Mouse (Mus musculus): ENCODE data around the gene Efcab14. TPM values are rescaled to one million over a fixed set of nuclear protein-coding genes. Genes with fewer than 3 reads are reported as not detected.

The Efcab14 gene
- polyA plus RNA-seq, 1 experiment from 2014 or later: 24.4 TPM

- Histone ChIP-seq H3K4me3 (ENCODE audit: low read depth, low read length) (no peak overlapping the region), H3K4me2 (replicated peaks; ENCODE audit: low read depth, low read length) (no peak overlapping the region), H3K27me3 (replicated peaks; ENCODE audit: insufficient read depth, low read length) (no peaks in the 10 kb centered on the region), H3K9me3 (ENCODE audit: low read length) (no peaks in the 10 kb centered on the region), H3K36me3 (ENCODE audit: insufficient read depth, low read length) (peaks cover 10% of the 10 kb centered on the region; the same call in 1 of the 2 replicates), H3K4me1 (ENCODE audit: insufficient read depth, low read depth, low read length) (no peaks in the 10 kb centered on the region; the same call in 1 of the 2 replicates), H3K27ac (ENCODE audit: low read length) (no peak overlapping the region), H3K9ac (replicated peaks; ENCODE audit: low read depth) (no peak overlapping the region)
- ATAC-seq (no peak), DNase-seq (ENCODE audit: low spot score) (no peak)
- TF ChIP-seq EP300 (IDR thresholded peaks at IDR 0.05) (no peak), CTCF (IDR thresholded peaks at IDR 0.05) (no peak)
- WGBS: 66% methylated on average over 4 of the region's 4 CpGs
Measured at GRCm38 (mm10) chr4:115743096-115743495, 5.6 kb downstream of the Efcab14 start.

- no peak overlapping the region for H3K9ac ChIP-seq (replicated peaks; ENCODE audit: low read depth)
- WGBS: 74% methylated on average over 1 of the region's 1 CpGs
- H3K4me3 ChIP-seq (ENCODE audit: low read depth, low read length): no peak overlapping the region
- no peaks in the 10 kb centered on the region for H3K4me1 ChIP-seq (ENCODE audit: insufficient read depth, low read depth, low read length)
- no peak for TF ChIP-seq EP300 (IDR thresholded peaks at IDR 0.05)
- no peak for TF ChIP-seq CTCF (IDR thresholded peaks at IDR 0.05)
- H3K9me3 ChIP-seq (ENCODE audit: low read length): no peaks in the 10 kb centered on the region
- no peaks in the 10 kb centered on the region for H3K27me3 ChIP-seq (replicated peaks; ENCODE audit: insufficient read depth, low read length)
- peaks cover 10% of the 10 kb centered on the region; the same call in 1 of the 2 replicates for H3K36me3 ChIP-seq (ENCODE audit: insufficient read depth, low read length)
- H3K27ac ChIP-seq (ENCODE audit: low read length): no peak overlapping the region
- no peak overlapping the region for H3K4me2 ChIP-seq (replicated peaks; ENCODE audit: low read depth, low read length)
- DNase-seq (ENCODE audit: low spot score) (no peak), ATAC-seq (no peak)
Measured at GRCm38 (mm10) chr4:115748181-115748580, 10.6 kb downstream of the Efcab14 start.

GRCm38 (mm10) chr4:115749336-115749735 lies 11.8 kb downstream of the Efcab14 start:
- no peaks in the 10 kb centered on the region for H3K9me3 ChIP-seq (ENCODE audit: low read length)
- H3K27me3 ChIP-seq (replicated peaks; ENCODE audit: insufficient read depth, low read length): no peaks in the 10 kb centered on the region
- no peaks in the 10 kb centered on the region for H3K4me1 ChIP-seq (ENCODE audit: insufficient read depth, low read depth, low read length)
- TF ChIP-seq CTCF (IDR thresholded peaks at IDR 0.05): no peak
- no peak for TF ChIP-seq EP300 (IDR thresholded peaks at IDR 0.05)
- WGBS: 71% methylated on average over 1 of the region's 1 CpGs
- DNase-seq (ENCODE audit: low spot score) (no peak), ATAC-seq (no peak)
- H3K4me2 ChIP-seq (replicated peaks; ENCODE audit: low read depth, low read length): no peak overlapping the region
- peaks cover 10% of the 10 kb centered on the region; the same call in 1 of the 2 replicates for H3K36me3 ChIP-seq (ENCODE audit: insufficient read depth, low read length)
- no peak overlapping the region for H3K9ac ChIP-seq (replicated peaks; ENCODE audit: low read depth)
- H3K27ac ChIP-seq (ENCODE audit: low read length): no peak overlapping the region
- no peak overlapping the region for H3K4me3 ChIP-seq (ENCODE audit: low read depth, low read length)

- DNase-seq (ENCODE audit: low spot score) (no peak), ATAC-seq (no peak)
- H3K36me3 ChIP-seq (ENCODE audit: insufficient read depth, low read length): peaks cover 12% of the 10 kb centered on the region; the same call in 1 of the 2 replicates
- WGBS: 90% methylated on average over 3 of the region's 3 CpGs
- H3K27ac ChIP-seq (ENCODE audit: low read length): no peak overlapping the region
- no peak for TF ChIP-seq CTCF (IDR thresholded peaks at IDR 0.05)
- TF ChIP-seq EP300 (IDR thresholded peaks at IDR 0.05): no peak
- H3K9me3 ChIP-seq (ENCODE audit: low read length): no peaks in the 10 kb centered on the region
- no peak overlapping the region for H3K4me2 ChIP-seq (replicated peaks; ENCODE audit: low read depth, low read length)
- no peaks in the 10 kb centered on the region for H3K27me3 ChIP-seq (replicated peaks; ENCODE audit: insufficient read depth, low read length)
- H3K4me1 ChIP-seq (ENCODE audit: insufficient read depth, low read depth, low read length): no peaks in the 10 kb centered on the region
- no peak overlapping the region for H3K4me3 ChIP-seq (ENCODE audit: low read depth, low read length)
- no peak overlapping the region for H3K9ac ChIP-seq (replicated peaks; ENCODE audit: low read depth)
Measured at GRCm38 (mm10) chr4:115754101-115754500, 16.6 kb downstream of the Efcab14 start.

- Histone ChIP-seq H3K4me1 (ENCODE audit: insufficient read depth, low read depth, low read length) (no peaks in the 10 kb centered on the region), H3K9me3 (ENCODE audit: low read length) (no peaks in the 10 kb centered on the region), H3K4me2 (replicated peaks; ENCODE audit: low read depth, low read length) (no peak overlapping the region), H3K27ac (ENCODE audit: low read length) (no peak overlapping the region), H3K9ac (replicated peaks; ENCODE audit: low read depth) (no peak overlapping the region), H3K36me3 (ENCODE audit: insufficient read depth, low read length) (peaks cover 13% of the 10 kb centered on the region; the same call in 1 of the 2 replicates), H3K4me3 (ENCODE audit: low read depth, low read length) (no peak overlapping the region), H3K27me3 (replicated peaks; ENCODE audit: insufficient read depth, low read length) (no peaks in the 10 kb centered on the region)
- DNase-seq (ENCODE audit: low spot score): no peak
- TF ChIP-seq CTCF (IDR thresholded peaks at IDR 0.05) (no peak; the same call in 1 of the 2 replicates), EP300 (IDR thresholded peaks at IDR 0.05) (no peak)
- ATAC-seq: no peak
- 86% methylated on average over 1 of the region's 1 CpGs for WGBS
Measured at GRCm38 (mm10) chr4:115754851-115755250, 17.3 kb downstream of the Efcab14 start.

GRCm38 (mm10) chr4:115761206-115761605 lies 23.7 kb downstream of the Efcab14 start:
- Histone ChIP-seq H3K4me3 (ENCODE audit: low read depth, low read length) (no peak overlapping the region), H3K4me2 (replicated peaks; ENCODE audit: low read depth, low read length) (no peak overlapping the region), H3K9me3 (ENCODE audit: low read length) (no peaks in the 10 kb centered on the region), H3K4me1 (ENCODE audit: insufficient read depth, low read depth, low read length) (no peaks in the 10 kb centered on the region), H3K36me3 (ENCODE audit: insufficient read depth, low read length) (peaks cover 16% of the 10 kb centered on the region; the same call in 1 of the 2 replicates), H3K27me3 (replicated peaks; ENCODE audit: insufficient read depth, low read length) (no peaks in the 10 kb centered on the region), H3K9ac (replicated peaks; ENCODE audit: low read depth) (no peak overlapping the region), H3K27ac (ENCODE audit: low read length) (peak overlapping the region; percentile 27; the same call in 1 of the 2 replicates)
- peak; percentile 85 for DNase-seq (ENCODE audit: low spot score)
- peak; percentile 82 for ATAC-seq
- TF ChIP-seq CTCF (IDR thresholded peaks at IDR 0.05) (no peak), EP300 (IDR thresholded peaks at IDR 0.05) (no peak)
- 34% methylated on average over 3 of the region's 3 CpGs for whole genome bisulfite sequencing

- no peak overlapping the region for H3K4me2 ChIP-seq (replicated peaks; ENCODE audit: low read depth, low read length)
- no peak overlapping the region for H3K9ac ChIP-seq (replicated peaks; ENCODE audit: low read depth)
- 94% methylated on average over 11 of the region's 11 CpGs for WGBS
- no peaks in the 10 kb centered on the region for H3K27me3 ChIP-seq (replicated peaks; ENCODE audit: insufficient read depth, low read length)
- ATAC-seq (no peak), DNase-seq (ENCODE audit: low spot score) (no peak)
- peaks cover 9% of the 10 kb centered on the region; the same call in 1 of the 2 replicates for H3K36me3 ChIP-seq (ENCODE audit: insufficient read depth, low read length)
- H3K4me3 ChIP-seq (ENCODE audit: low read depth, low read length): no peak overlapping the region
- no peaks in the 10 kb centered on the region for H3K9me3 ChIP-seq (ENCODE audit: low read length)
- no peak for TF ChIP-seq EP300 (IDR thresholded peaks at IDR 0.05)
- TF ChIP-seq CTCF (IDR thresholded peaks at IDR 0.05): no peak
- H3K27ac ChIP-seq (ENCODE audit: low read length): no peak overlapping the region
- H3K4me1 ChIP-seq (ENCODE audit: insufficient read depth, low read depth, low read length): no peaks in the 10 kb centered on the region
Measured at GRCm38 (mm10) chr4:115764581-115764980, 27.0 kb downstream of the Efcab14 start.

Data from lung, postnatal 0 days (tissue).